Mouse (Mus musculus): ENCODE measurements around the gene Tmem218.

Gene Tmem218

GRCm38 (mm10) chr9:37232201-37233195 lies 24.5 kb downstream of the Tmem218 start:
- no peak for DNase-seq (ENCODE audit: low spot score in 2 of 2)

- no peak for DNase-seq (ENCODE audit: low spot score in 2 of 2)
Measured at GRCm38 (mm10) chr9:37235951-37236737, 28.1 kb downstream of the Tmem218 start.

- DNase-seq (ENCODE audit: low spot score in 2 of 2) = no peak
Measured at GRCm38 (mm10) chr9:37242764-37243163, 34.7 kb downstream of the Tmem218 start.

- DNase-seq (ENCODE audit: low spot score in 2 of 2) = no peak
Measured at GRCm38 (mm10) chr9:37244600-37244999, 36.6 kb downstream of the Tmem218 start.

- DNase-seq (ENCODE audit: low spot score in 2 of 2) = no peak
Measured at GRCm38 (mm10) chr9:37245404-37245803, 37.4 kb downstream of the Tmem218 start.

- no peak for DNase-seq (ENCODE audit: low spot score in 2 of 2)
Measured at GRCm38 (mm10) chr9:37245810-37246209, 37.8 kb downstream of the Tmem218 start.

GRCm38 (mm10) chr9:37247429-37247828 lies 39.4 kb downstream of the Tmem218 start:
- DNase-seq (ENCODE audit: low spot score in 2 of 2) = peak in 1 of 2 experiments; percentile 13

GRCm38 (mm10) chr9:37248381-37248906 lies 40.4 kb downstream of the Tmem218 start:
- peak in 1 of 2 experiments; percentile 19 for DNase-seq (ENCODE audit: low spot score in 2 of 2)

GRCm38 (mm10) chr9:37249976-37250375 lies 42.0 kb downstream of the Tmem218 start:
- no peak for DNase-seq (ENCODE audit: low spot score in 2 of 2)

GRCm38 (mm10) chr9:37250631-37251030 lies 42.6 kb downstream of the Tmem218 start:
- DNase-seq (ENCODE audit: low spot score in 2 of 2) = no peak

GRCm38 (mm10) chr9:37254531-37255110 lies 46.6 kb downstream of the Tmem218 start:
- no peak for DNase-seq (ENCODE audit: low spot score in 2 of 2)

- DNase-seq (ENCODE audit: low spot score in 2 of 2) = peak; percentile 78 to 83
Measured at GRCm38 (mm10) chr9:37255149-37255888, 47.3 kb downstream of the Tmem218 start, which contains the start of gene Slc37a2. Gene Slc37a2 (minus strand): TSS chr9:37255738.

- DNase-seq (ENCODE audit: low spot score in 2 of 2) = peak; percentile 30 to 55
Measured at GRCm38 (mm10) chr9:37255889-37256225, 47.8 kb downstream of the Tmem218 start.

- DNase-seq (ENCODE audit: low spot score in 2 of 2) = no peak
Measured at GRCm38 (mm10) chr9:37266622-37267021, 58.6 kb downstream of the Tmem218 start.

All from frontal cortex, postnatal 36 days (tissue).